8 mouse cellular contexts compared by ENCODE assay signal in the genomic region with DNA sequence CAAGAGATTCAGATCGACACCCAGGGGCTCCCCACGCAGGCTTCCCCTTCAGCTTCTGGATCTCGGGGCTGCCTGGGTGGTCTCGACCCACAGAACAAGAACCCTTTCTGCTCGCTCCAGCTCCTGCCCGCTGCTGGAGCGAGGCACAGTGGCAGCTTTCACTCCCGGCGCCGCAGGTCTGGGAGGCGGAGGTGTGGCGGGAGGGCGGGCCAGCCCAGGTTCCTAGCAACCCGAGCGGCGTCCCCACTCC. TPM values are rescaled to one million over a fixed set of nuclear protein-coding genes. Genes with fewer than 3 reads are reported as not detected.
DNase-seq lines count a peak whose midpoint lies in the region; ATAC-seq lines count a peak whose summit lies in the region.

No protein-coding gene starts in this region.

- H3K9me3 ChIP-seq in forebrain, embryonic 13.5 days (replicated peaks), result no peaks in the 10 kb centered on the region
- no peaks in the 10 kb centered on the region for H3K9me3 ChIP-seq in liver, embryonic 11.5 days (ENCODE audit: control insufficient read depth, low read length)
- H3K9me3 ChIP-seq in neural tube, embryonic 14.5 days (ENCODE audit: control insufficient read depth, low read length), result no peaks in the 10 kb centered on the region

- H3K4me1 ChIP-seq in forebrain, embryonic 13.5 days, result peaks cover 54% of the 10 kb centered on the region
- peaks cover 6% of the 10 kb centered on the region for H3K4me1 ChIP-seq in liver, embryonic 11.5 days (replicated peaks; ENCODE audit: control insufficient read depth, insufficient read depth, low read length)
- H3K4me1 ChIP-seq in neural tube, embryonic 14.5 days (ENCODE audit: control insufficient read depth, insufficient read depth, low read length), result peaks cover 33% of the 10 kb centered on the region

- H3K27me3 ChIP-seq in forebrain, embryonic 13.5 days, result peaks cover 50% of the 10 kb centered on the region
- peaks cover 11% of the 10 kb centered on the region; the same call in 1 of the 2 replicates for H3K27me3 ChIP-seq in liver, embryonic 11.5 days (replicated peaks; ENCODE audit: control insufficient read depth, insufficient read depth, low read length)
- H3K27me3 ChIP-seq in neural tube, embryonic 14.5 days (ENCODE audit: control insufficient read depth, insufficient read depth, low read length), result no peaks in the 10 kb centered on the region

- DNase-seq in kidney, postnatal 25 days, result peak; percentile 51 to 73
- no peak for DNase-seq in kidney, adult 11 months
- no peak for DNase-seq in liver, embryonic 11.5 days (ENCODE audit: low spot score)
- DNase-seq in B cell, adult 2 months, result no peak
- DNase-seq in ovary, postnatal 14 days (ENCODE audit: low spot score), result no peak

- H3K4me3 ChIP-seq in forebrain, embryonic 13.5 days, result peak overlapping the region; percentile 78
- H3K4me3 ChIP-seq in liver, embryonic 11.5 days (ENCODE audit: low read depth, low read length), result peak overlapping the region; percentile 67
- peak overlapping the region; percentile 87 for H3K4me3 ChIP-seq in neural tube, embryonic 14.5 days (ENCODE audit: low read depth, low read length)

- no peaks in the 10 kb centered on the region for H3K36me3 ChIP-seq in forebrain, embryonic 13.5 days (ENCODE audit: poor library complexity, severe bottlenecking)
- no peaks in the 10 kb centered on the region for H3K36me3 ChIP-seq in liver, embryonic 11.5 days (ENCODE audit: control insufficient read depth, insufficient read depth, low read length)
- H3K36me3 ChIP-seq in neural tube, embryonic 14.5 days (ENCODE audit: control insufficient read depth, insufficient read depth, low read length), result no peaks in the 10 kb centered on the region

- WGBS in forebrain, embryonic 13.5 days, result 0% methylated on average over 15 of the region's 16 CpGs
- under 1% methylated on average over 16 of the region's 16 CpGs for WGBS in liver, embryonic 11.5 days
- under 1% methylated on average over 16 of the region's 16 CpGs for WGBS in neural tube, embryonic 14.5 days

- H3K9ac ChIP-seq in forebrain, embryonic 13.5 days, result peak overlapping the region; percentile 91
- H3K9ac ChIP-seq in liver, embryonic 11.5 days (ENCODE audit: low read depth, low read length), result peak overlapping the region; percentile 71
- H3K9ac ChIP-seq in neural tube, embryonic 14.5 days (replicated peaks; ENCODE audit: low read depth, low read length), result peak overlapping the region; percentile 96

- peak overlapping the region; percentile 91 for H3K4me2 ChIP-seq in forebrain, embryonic 13.5 days
- peak overlapping the region; percentile 93 for H3K4me2 ChIP-seq in liver, embryonic 11.5 days
- peak overlapping the region; percentile 88 for H3K4me2 ChIP-seq in neural tube, embryonic 14.5 days (ENCODE audit: low read depth, low read length)

- peak overlapping the region; percentile 81 for H3K27ac ChIP-seq in forebrain, embryonic 13.5 days
- H3K27ac ChIP-seq in liver, embryonic 11.5 days (ENCODE audit: low read depth, low read length), result peak overlapping the region; percentile 28; the same call in 1 of the 2 replicates
- peak overlapping the region; percentile 91 for H3K27ac ChIP-seq in neural tube, embryonic 14.5 days (ENCODE audit: low read depth, low read length)

- ATAC-seq in activated CD4-positive, CD25-positive, alpha-beta regulatory T cell, adult 4 months, result peak; percentile 5
- ATAC-seq in forebrain, embryonic 13.5 days, result no peak; the same call in 1 of the 2 replicates
- peak; percentile 42 for ATAC-seq in liver, embryonic 11.5 days (replicated peaks; ENCODE audit: low FRiP score)
- no peak; the same call in 1 of the 2 replicates for ATAC-seq in neural tube, embryonic 14.5 days (ENCODE audit: low read depth)

RNA-seq across cellular contexts. Expression of a gene that starts 2.5 kb away (rescaled TPM):
- polyA plus RNA-seq in activated CD4-positive, CD25-positive, alpha-beta regulatory T cell, adult 4 months (2017; shearing (Covaris generic)), result 10 to 100 TPM; 19.2 to 24.3 TPM
- polyA plus RNA-seq in forebrain, embryonic 13.5 days (2015; fragmentation: Nextera tagmentation; extraction: Ambion mirVana), result 14.1 and 14.5 TPM in 2 replicates
- polyA plus RNA-seq in liver, embryonic 11.5 days (2014; fragmentation: Nextera tagmentation; extraction: Ambion mirVana), result 7.7 and 9.4 TPM in 2 replicates
- 13.9 and 14.8 TPM in 2 replicates for polyA plus RNA-seq in neural tube, embryonic 14.5 days (2014; fragmentation: Nextera tagmentation; extraction: Ambion mirVana)

RNA-seq across cellular contexts. Expression of a gene that starts 42.9 kb away (rescaled TPM):
- 1 to 10 TPM; 1.0 to 1.2 TPM for polyA plus RNA-seq in activated CD4-positive, CD25-positive, alpha-beta regulatory T cell, adult 4 months (2017; shearing (Covaris generic))
- polyA plus RNA-seq in forebrain, embryonic 13.5 days (2015; fragmentation: Nextera tagmentation; extraction: Ambion mirVana), result not detected in 2 replicates
- polyA plus RNA-seq in liver, embryonic 11.5 days (2014; fragmentation: Nextera tagmentation; extraction: Ambion mirVana), result 0.12 TPM in 1 of 2 replicates, not detected in the other
- polyA plus RNA-seq in neural tube, embryonic 14.5 days (2014; fragmentation: Nextera tagmentation; extraction: Ambion mirVana), result 0.18 and 0.20 TPM in 2 replicates

Comparison
In these comparisons a context has a peak if more than half of its experiments do, and no peak if none do; other contexts are left out.
1. DNase-seq: peak in kidney, postnatal 25 days (2 of 2); none in kidney, adult 11 months (single experiment), liver, embryonic 11.5 days (single experiment), B cell, adult 2 months (0 of 2) and ovary, postnatal 14 days (single experiment).
2. ATAC-seq: peak in activated CD4-positive, CD25-positive, alpha-beta regulatory T cell, adult 4 months (single experiment) and liver, embryonic 11.5 days (single experiment); none in forebrain, embryonic 13.5 days (single experiment) and neural tube, embryonic 14.5 days (single experiment).
3. H3K27ac ChIP-seq: peak in every context shown above with its lines; median percentile 91 in neural tube, embryonic 14.5 days; 81 in forebrain, embryonic 13.5 days; 28 in liver, embryonic 11.5 days.
4. Peak in every context shown above with its lines, with median percentiles within 50 percentile points of each other: H3K4me2 ChIP-seq, H3K4me3 ChIP-seq and H3K9ac ChIP-seq.